In the genomic region with DNA sequence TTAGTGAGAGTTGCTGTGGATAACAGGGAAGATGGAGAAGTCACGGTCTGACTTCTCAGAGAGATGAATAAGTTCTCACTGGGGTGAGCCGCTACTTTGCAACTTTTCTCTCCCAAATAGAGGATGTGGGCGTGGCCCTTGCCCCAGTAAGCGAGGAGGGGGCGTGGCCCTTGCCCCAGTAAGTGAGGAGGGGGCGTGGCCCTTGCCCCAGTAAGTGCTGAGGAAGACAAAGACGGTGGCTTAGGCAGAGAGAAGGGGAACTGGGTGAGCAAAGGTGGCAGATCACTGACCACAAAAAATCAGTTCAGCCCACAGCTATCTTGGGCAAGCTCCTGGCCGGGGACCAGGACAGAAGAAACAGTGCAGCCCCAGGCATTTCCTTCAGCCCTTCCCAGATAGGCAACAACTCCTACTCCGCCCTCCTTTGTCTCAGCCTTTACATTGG, we compare ENCODE assay signal across 8 mouse cellular contexts. TPM values are rescaled to one million over a fixed set of nuclear protein-coding genes. Genes with fewer than 3 reads are reported as not detected.
DNase-seq lines count a peak whose midpoint lies in the region; ATAC-seq and TF ChIP-seq lines count a peak whose summit lies in the region.

No protein-coding gene starts in this region.

- H3K4me2 ChIP-seq in embryonic facial prominence, embryonic 15.5 days (replicated peaks) = peak overlapping the region; percentile 31
- H3K4me2 ChIP-seq in lung, postnatal 0 days (replicated peaks; ENCODE audit: low read depth, low read length) = peak overlapping the region; percentile 43

- no peak for TF ChIP-seq EP300 in lung, postnatal 0 days (IDR thresholded peaks at IDR 0.05)

- H3K9me3 ChIP-seq in embryonic facial prominence, embryonic 15.5 days (replicated peaks) = no peaks in the 10 kb centered on the region
- H3K9me3 ChIP-seq in lung, postnatal 0 days (ENCODE audit: low read length) = no peaks in the 10 kb centered on the region

- no peaks in the 10 kb centered on the region for H3K36me3 ChIP-seq in embryonic facial prominence, embryonic 15.5 days
- H3K36me3 ChIP-seq in lung, postnatal 0 days (ENCODE audit: insufficient read depth, low read length) = no peaks in the 10 kb centered on the region

- no peaks in the 10 kb centered on the region for H3K27me3 ChIP-seq in embryonic facial prominence, embryonic 15.5 days
- no peaks in the 10 kb centered on the region for H3K27me3 ChIP-seq in lung, postnatal 0 days (replicated peaks; ENCODE audit: insufficient read depth, low read length)

- H3K27ac ChIP-seq in embryonic facial prominence, embryonic 15.5 days (replicated peaks) = no peak overlapping the region
- 0 out of 2 replicates have a peak overlapping the region, but pooled peaks have one; percentile 23 for H3K27ac ChIP-seq in lung, postnatal 0 days (ENCODE audit: low read length)

- no peak overlapping the region for H3K4me3 ChIP-seq in embryonic facial prominence, embryonic 15.5 days (replicated peaks)
- H3K4me3 ChIP-seq in lung, postnatal 0 days (ENCODE audit: low read depth, low read length) = peak overlapping the region; percentile 4; the same call in 1 of the 2 replicates

- 21% methylated on average over 9 of the region's 9 CpGs for WGBS in embryonic facial prominence, embryonic 15.5 days
- WGBS in lung, postnatal 0 days = 6% methylated on average over 9 of the region's 9 CpGs

- TF ChIP-seq CTCF in lung, postnatal 0 days (IDR thresholded peaks at IDR 0.05) = no peak

- H3K9ac ChIP-seq in embryonic facial prominence, embryonic 15.5 days = no peak overlapping the region
- H3K9ac ChIP-seq in lung, postnatal 0 days (replicated peaks; ENCODE audit: low read depth) = no peak overlapping the region

- H3K4me1 ChIP-seq in embryonic facial prominence, embryonic 15.5 days = peaks cover 19% of the 10 kb centered on the region
- no peaks in the 10 kb centered on the region; the same call in 1 of the 2 replicates for H3K4me1 ChIP-seq in lung, postnatal 0 days (ENCODE audit: insufficient read depth, low read depth, low read length)

- DNase-seq in ovary, adult 18-20 months (ENCODE audit: low spot score) = peak; percentile 55
- no peak for DNase-seq in ovary, postnatal 10 days (ENCODE audit: low spot score)
- peak; percentile 62 for DNase-seq in heart, postnatal 10 days
- DNase-seq in kidney, postnatal 25 days = peak; percentile 68 to 74
- peak; percentile 85 for DNase-seq in lung, postnatal 0 days (ENCODE audit: low spot score)
- peak; percentile 93 for DNase-seq in thymus, postnatal 25 days

- ATAC-seq in embryonic facial prominence, embryonic 15.5 days (ENCODE audit: insufficient number of reproducible peaks, low FRiP score, low TSS enrichment, low read depth) = no peak
- peak; percentile 78 for ATAC-seq in lung, postnatal 0 days
- ATAC-seq in neutrophil, adult 5-6 weeks (ENCODE audit: extremely low read depth, insufficient number of reproducible peaks, low FRiP score, poor library complexity, severe bottlenecking) = peak; percentile 76

- intact Hi-C loops in heart, postnatal 10 days (cut with DNase I) = loop anchor here (1.0 kb wide), 1 partner anchor 14 kb away; no protein-coding TSS in a partner anchor

RNA-seq across cellular contexts. Expression of a gene that starts 23.9 kb away (rescaled TPM):
- polyA plus RNA-seq in embryonic facial prominence, embryonic 15.5 days (2015; fragmentation: Nextera tagmentation; extraction: Ambion mirVana) = 36.4 and 37.8 TPM in 2 replicates
- 100 to 1,000 TPM; 164 to 212 TPM for total RNA-seq in heart, postnatal 10 days (2021)
- 30.4 and 33.7 TPM in 2 replicates for polyA plus RNA-seq in lung, postnatal 0 days (2015; fragmentation: Nextera tagmentation; extraction: Ambion mirVana)
- total RNA-seq in neutrophil, adult 5-6 weeks (2017) = 20.3 and 20.9 TPM in 2 replicates
